ENCODE assay signal across 10 mouse cellular contexts in genomic region chr4:134919733-134920540, GRCm38 (mm10). TPM values are rescaled to one million over a fixed set of nuclear protein-coding genes. Genes with fewer than 3 reads are reported as not detected.
DNase-seq lines count a peak whose midpoint lies in the region; ATAC-seq lines count a peak whose summit lies in the region.
"Had no signal": no experiment of that assay in that cellular context is flagged by ENCODE, and none has a peak within 500 bp of the region (broad histone marks: within the 10 kb centered on the region; RNA-seq: fewer than 3 reads in every experiment).

No protein-coding gene starts in this region.

- peaks cover 19% of the 10 kb centered on the region for H3K4me1 ChIP-seq in forebrain, embryonic 15.5 days

- no peaks in the 10 kb centered on the region for H3K27me3 ChIP-seq in forebrain, embryonic 15.5 days

- WGBS in forebrain, embryonic 15.5 days: 46% methylated on average over 12 of the region's 12 CpGs

- peak; percentile 15 for ATAC-seq in CD4-positive, CD25-positive, alpha-beta regulatory T cell, adult 4 months
- ATAC-seq in granulocyte monocyte progenitor cell, adult 5-6 weeks (replicated peaks; ENCODE audit: poor library complexity, severe bottlenecking): peak; percentile 55
- ATAC-seq in monocyte, adult 5-6 weeks (replicated peaks; ENCODE audit: insufficient number of reproducible peaks, low FRiP score, low TSS enrichment, poor library complexity, severe bottlenecking): peak; percentile 40
- ATAC-seq in forebrain, embryonic 15.5 days (replicated peaks): no peak

- H3K36me3 ChIP-seq in forebrain, embryonic 15.5 days: no peaks in the 10 kb centered on the region

- no peak overlapping the region for H3K27ac ChIP-seq in forebrain, embryonic 15.5 days (replicated peaks)
- H3K27ac ChIP-seq: kidney, postnatal 0 days had no signal

- no peak overlapping the region for H3K9ac ChIP-seq in forebrain, embryonic 15.5 days (replicated peaks)

- DNase-seq in heart, adult 11 months: peak; percentile 96
- no peak for DNase-seq in heart, postnatal 10 days
- no peak for DNase-seq in left cerebral cortex, postnatal 4 days
- no peak for DNase-seq in kidney, postnatal 4 days

- H3K4me2 ChIP-seq in forebrain, embryonic 15.5 days (replicated peaks): no peak overlapping the region
- H3K4me2 ChIP-seq: heart, embryonic 11.5 days had no signal

- H3K9me3 ChIP-seq in forebrain, embryonic 15.5 days: no peaks in the 10 kb centered on the region

- intact Hi-C loops in heart, postnatal 10 days (cut with DNase I): no loop called here
- intact Hi-C loops in left cerebral cortex, postnatal 4 days (cut with DNase I): no loop called here

- no peak overlapping the region for H3K4me3 ChIP-seq in forebrain, embryonic 15.5 days

RNA-seq across cellular contexts. Expression of gene Rsrp1, which starts 3.5 kb away (rescaled TPM):
- 100 to 1,000 TPM; 146 to 154 TPM for total RNA-seq in heart, postnatal 10 days (2021)
- polyA plus RNA-seq in CD4-positive, CD25-positive, alpha-beta regulatory T cell, adult 4 months (2017; shearing (Covaris generic)): 100 to 1,000 TPM; 223 to 361 TPM
- 476 and 614 TPM in 2 replicates for total RNA-seq in granulocyte monocyte progenitor cell, adult 5-6 weeks (2014; fragmentation: Nextera tagmentation)
- total RNA-seq in granulocyte monocyte progenitor cell, adult 5-6 weeks (2017): 134 and 184 TPM in 2 replicates
- 359 to 640 TPM (median 511 TPM) in 3 replicates for total RNA-seq in monocyte, adult 5-6 weeks (2017)
- 100 to 1,000 TPM; 231 to 238 TPM for total RNA-seq in left cerebral cortex, postnatal 4 days (2021)
- polyA plus RNA-seq in forebrain, embryonic 15.5 days (2015; fragmentation: Nextera tagmentation; extraction: Ambion mirVana): 555 and 574 TPM in 2 replicates

RNA-seq across cellular contexts. Expression of gene Tmem50a, which starts 5.1 kb away (rescaled TPM):
- total RNA-seq in heart, postnatal 10 days (2021): 10 to 100 TPM; 80.8 to 85.0 TPM
- 100 to 1,000 TPM; 529 to 546 TPM for polyA plus RNA-seq in CD4-positive, CD25-positive, alpha-beta regulatory T cell, adult 4 months (2017; shearing (Covaris generic))
- total RNA-seq in granulocyte monocyte progenitor cell, adult 5-6 weeks (2014; fragmentation: Nextera tagmentation): 136 and 149 TPM in 2 replicates
- 263 and 287 TPM in 2 replicates for total RNA-seq in granulocyte monocyte progenitor cell, adult 5-6 weeks (2017)
- total RNA-seq in monocyte, adult 5-6 weeks (2017): 424 to 614 TPM (median 508 TPM) in 3 replicates
- total RNA-seq in left cerebral cortex, postnatal 4 days (2021): 100 to 1,000 TPM; 117 to 120 TPM
- polyA plus RNA-seq in forebrain, embryonic 15.5 days (2015; fragmentation: Nextera tagmentation; extraction: Ambion mirVana): 193 and 194 TPM in 2 replicates

RNA-seq across cellular contexts. Expression of gene Syf2, which starts 10.8 kb away (rescaled TPM):
- total RNA-seq in heart, postnatal 10 days (2021): 10 to 100 TPM; 48.7 TPM
- 100 to 1,000 TPM; 215 to 219 TPM for polyA plus RNA-seq in CD4-positive, CD25-positive, alpha-beta regulatory T cell, adult 4 months (2017; shearing (Covaris generic))
- total RNA-seq in granulocyte monocyte progenitor cell, adult 5-6 weeks (2014; fragmentation: Nextera tagmentation): 43.5 and 50.5 TPM in 2 replicates
- total RNA-seq in granulocyte monocyte progenitor cell, adult 5-6 weeks (2017): 180 and 201 TPM in 2 replicates
- total RNA-seq in monocyte, adult 5-6 weeks (2017): 551 to 822 TPM (median 699 TPM) in 3 replicates
- 10 to 100 TPM; 37.5 to 40.4 TPM for total RNA-seq in left cerebral cortex, postnatal 4 days (2021)
- polyA plus RNA-seq in forebrain, embryonic 15.5 days (2015; fragmentation: Nextera tagmentation; extraction: Ambion mirVana): 75.1 and 77.3 TPM in 2 replicates

RNA-seq across cellular contexts. Expression of gene Rhd, which starts 55.6 kb away (rescaled TPM):
- 1 to 10 TPM; 3.8 to 4.9 TPM for total RNA-seq in heart, postnatal 10 days (2021)
- polyA plus RNA-seq in CD4-positive, CD25-positive, alpha-beta regulatory T cell, adult 4 months (2017; shearing (Covaris generic)): under 1 TPM in 1 of 2 experiments, not detected in 1; 0.75 TPM
- total RNA-seq in granulocyte monocyte progenitor cell, adult 5-6 weeks (2014; fragmentation: Nextera tagmentation): not detected in 2 replicates
- total RNA-seq in granulocyte monocyte progenitor cell, adult 5-6 weeks (2017): 0.22 TPM in 1 of 2 replicates, not detected in the other
- not detected in 3 replicates for total RNA-seq in monocyte, adult 5-6 weeks (2017)
- total RNA-seq in left cerebral cortex, postnatal 4 days (2021): not detected
- 0.41 and 0.47 TPM in 2 replicates for polyA plus RNA-seq in forebrain, embryonic 15.5 days (2015; fragmentation: Nextera tagmentation; extraction: Ambion mirVana)
